Mouse (Mus musculus) skeletal muscle tissue, postnatal 0 days (tissue): ENCODE results near the gene Creb3l2. TPM values are rescaled to one million over a fixed set of nuclear protein-coding genes. Genes with fewer than 3 reads are reported as not detected.

Experiments
- polyA plus RNA-seq: library from polyadenylated mRNA; unstranded; fragments of >200 nt; fragmentation: Nextera tagmentation; extraction: Ambion mirVana; gene quantifications from 2 replicates; pipeline ENCODE4 v1.2.1, GENCODE M21; 2015

Gene Creb3l2
- 8.2 and 8.7 TPM in 2 replicates for polyA plus RNA-seq

DNA sequence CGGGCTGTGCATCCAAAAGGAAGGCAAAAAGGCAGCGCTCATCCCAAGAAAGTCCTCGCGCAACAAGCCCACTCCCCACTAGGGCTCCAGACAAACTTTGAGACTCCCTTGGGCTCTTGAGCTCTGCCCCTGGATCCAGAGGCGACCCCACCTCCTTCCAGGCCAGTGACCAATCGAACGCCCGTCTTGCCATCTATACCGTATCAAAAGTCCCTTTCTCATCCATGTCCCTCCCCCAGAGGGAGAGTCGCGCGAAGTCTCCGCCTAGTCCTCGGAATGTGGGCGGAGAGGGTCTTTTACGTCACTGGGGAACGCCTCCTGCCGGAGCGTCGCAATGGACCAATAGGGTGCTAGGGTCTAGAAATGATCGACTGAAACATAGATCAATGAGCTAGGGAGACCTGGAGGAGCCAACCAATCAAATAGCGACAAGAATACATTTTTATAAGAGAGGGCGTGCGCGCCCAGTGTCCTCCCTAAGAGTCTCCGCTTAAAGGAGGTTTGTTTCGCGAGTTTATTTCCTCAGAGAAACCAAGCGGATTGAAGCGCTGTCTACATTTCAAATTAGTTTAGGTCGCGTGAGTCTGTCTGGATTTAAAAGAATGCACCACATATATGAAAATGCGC is at the start of gene Creb3l2:
Gene Creb3l2 (minus strand): TSS at position 106 of the 627 bp plus-strand sequence.

DNA sequence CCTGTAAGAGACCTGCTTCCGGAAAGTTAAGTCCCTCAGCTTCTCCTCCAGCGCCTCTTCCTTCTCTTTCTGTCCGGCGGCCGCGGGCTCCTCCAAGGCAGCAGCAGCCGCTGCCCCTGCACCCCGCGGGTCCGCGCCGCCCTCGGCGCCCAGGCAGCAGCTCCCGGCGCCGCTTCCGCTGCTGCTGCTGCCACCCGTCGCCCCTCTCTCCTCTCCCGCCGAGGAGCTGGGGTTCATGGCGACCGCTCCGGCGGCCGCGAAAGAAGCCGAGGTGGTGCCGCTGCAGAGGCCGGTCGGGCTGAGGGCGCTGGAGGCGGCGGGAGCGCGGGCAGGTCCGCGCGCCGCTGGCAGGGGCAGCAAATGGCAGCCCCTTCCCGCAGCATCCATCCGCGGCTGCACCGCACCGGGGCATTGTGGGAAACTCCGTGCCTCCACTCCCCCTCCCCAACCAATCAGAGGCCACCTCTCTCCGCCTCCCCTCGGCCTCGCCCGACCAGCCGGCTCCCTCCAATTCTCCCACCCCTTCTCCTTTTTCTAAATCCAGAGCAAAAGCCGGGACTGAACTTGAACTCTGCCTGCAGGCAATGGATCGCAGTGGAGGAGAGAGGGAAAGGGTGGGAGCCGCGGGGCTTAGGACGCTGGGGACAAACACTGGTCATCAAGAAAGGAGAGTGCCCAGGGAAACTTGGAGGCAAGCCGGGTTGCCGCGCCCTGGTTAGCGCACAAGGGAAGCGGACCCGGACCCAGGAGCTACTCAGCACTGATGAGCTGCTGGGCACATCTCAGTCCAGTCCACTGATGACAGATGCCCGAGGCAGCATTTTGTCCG is 142.2 kb downstream of the Creb3l2 start, which contains the start of gene Dgki:
Gene Dgki (minus strand): TSS at position 623 of the 829 bp plus-strand sequence.

Other genes starting within 250 kb of the Creb3l2 start
- 0.36 and 0.45 TPM in 2 replicates for gene Dgki, start 142.0 kb downstream of the Creb3l2 start, polyA plus RNA-seq
- gene Akr1d1, start 88.0 kb upstream of the Creb3l2 start, polyA plus RNA-seq: 0.05 and 0.32 TPM in 2 replicates